Mouse (Mus musculus) cerebellum, adult 2 months (tissue): ENCODE results near the gene Smarcd1. TPM values are rescaled to one million over a fixed set of nuclear protein-coding genes. Genes with fewer than 3 reads are reported as not detected.
A peak's percentile ranks its signal among the peaks of the same experiment; 100 is the strongest.

ENCODE experiments used
- DNase-seq, 2 experiments: peaks; one replicate each; pipeline ENCODE4 v3.0.0; 2021
- H3K27ac ChIP-seq: fragments of 200-500 bp; 2 replicates; pipeline ENCODE4 v1.5.1; 2012; ENCODE audit warnings: low read length, control low read depth, inconsistent platforms; ENCODE audit not compliant: insufficient read depth
- H3K27me3 ChIP-seq: fragments of 200-500 bp; 2 replicates; pipeline ENCODE4 v1.6.1; 2012; ENCODE audit warnings: inconsistent platforms, mild to moderate bottlenecking, low read length, moderate library complexity; ENCODE audit not compliant: control insufficient read depth, insufficient read depth
- H3K4me1 ChIP-seq: fragments of 200-500 bp; 2 replicates; pipeline ENCODE4 v1.6.1; 2011; ENCODE audit warnings: low read length; ENCODE audit not compliant: control insufficient read depth, insufficient read depth
- H3K4me3 ChIP-seq: fragments of 200-500 bp; replicated peaks from 2 replicates; pipeline ENCODE3; 2011; ENCODE audit warnings: mild to moderate bottlenecking, low read depth, low read length, control low read depth; ENCODE audit not compliant: insufficient read depth
- CTCF ChIP-seq: fragments of 200-500 bp; IDR thresholded peaks from 2 replicates; pipeline ENCODE4 v1.5.1; 2011; ENCODE audit warnings: low read depth, mild to moderate bottlenecking, control low read depth, low read length, moderate library complexity, borderline replicate concordance; ENCODE audit not compliant: insufficient read depth
- POLR2A ChIP-seq: fragments of 200-500 bp; IDR thresholded peaks from 2 replicates; pipeline ENCODE4 v1.6.1; 2011; ENCODE audit warnings: low read length, control low read depth, borderline replicate concordance; ENCODE audit not compliant: insufficient read depth
- WGBS: fragments of 180-500 bp; shearing (Covaris S2); methylation state at CpG from one replicate; pipeline ENCODE4 v1.1.7; 2018; 5-methylcytosine and 5-hydroxymethylcytosine counted together
- polyA plus RNA-seq: library from polyadenylated mRNA; depleted of rRNA; stranded (reverse); fragments of >200 nt; gene quantifications from 2 replicates; pipeline ENCODE4 v1.2.3, GENCODE M21; 2012

Gene Smarcd1
- polyA plus RNA-seq, 1 experiment = 82.3 TPM

- TF ChIP-seq CTCF = no peak
- TF ChIP-seq POLR2A = no peak
- H3K27me3 ChIP-seq = no peaks in the 10 kb centered on the region
- peak overlapping the region; percentile 18; the same call in 1 of the 2 replicates for H3K27ac ChIP-seq
- DNase-seq = peak; percentile 58 to 59
- H3K4me3 ChIP-seq = peak overlapping the region; percentile 47
- WGBS = 14% methylated on average over 14 of the region's 14 CpGs
- peaks cover 55% of the 10 kb centered on the region for H3K4me1 ChIP-seq
Observed at GRCm38 (mm10) chr15:99671783-99672182, 30.1 kb upstream of the Smarcd1 start.

GRCm38 (mm10) chr15:99674866-99675265 is 27.1 kb upstream of the Smarcd1 start:
- WGBS = 7% methylated on average over 3 of the region's 3 CpGs
- DNase-seq = peak; percentile 66 to 67
- Histone ChIP-seq H3K27me3 (no peaks in the 10 kb centered on the region), H3K27ac (0 out of 2 replicates have a peak overlapping the region, but pooled peaks have one; percentile 17), H3K4me3 (peak overlapping the region; percentile 20), H3K4me1 (peaks cover 56% of the 10 kb centered on the region)
- TF ChIP-seq POLR2A (no peak), CTCF (no peak)

GRCm38 (mm10) chr15:99677089-99677488 is 24.8 kb upstream of the Smarcd1 start:
- no peaks in the 10 kb centered on the region for H3K27me3 ChIP-seq
- H3K4me3 ChIP-seq = no peak overlapping the region
- WGBS = 18% methylated on average over 8 of the region's 8 CpGs
- H3K4me1 ChIP-seq = peaks cover 50% of the 10 kb centered on the region
- TF ChIP-seq POLR2A (no peak), CTCF (no peak)
- H3K27ac ChIP-seq = no peak overlapping the region
- DNase-seq = peak in 1 of 2 experiments; percentile 40

GRCm38 (mm10) chr15:99678063-99678800 is 23.7 kb upstream of the Smarcd1 start:
- WGBS = 45% methylated on average over 13 of the region's 13 CpGs
- Histone ChIP-seq H3K4me1 (peaks cover 39% of the 10 kb centered on the region), H3K27ac (no peak overlapping the region), H3K27me3 (no peaks in the 10 kb centered on the region), H3K4me3 (no peak overlapping the region)
- peak in 1 of 2 experiments; percentile 48 for DNase-seq
- TF ChIP-seq CTCF (no peak; the same call in 1 of the 2 replicates), POLR2A (no peak)

GRCm38 (mm10) chr15:99679008-99679407 is 22.9 kb upstream of the Smarcd1 start:
- Histone ChIP-seq H3K4me3 (no peak overlapping the region), H3K27me3 (no peaks in the 10 kb centered on the region), H3K4me1 (peaks cover 32% of the 10 kb centered on the region), H3K27ac (no peak overlapping the region)
- no peak for TF ChIP-seq CTCF
- TF ChIP-seq POLR2A = no peak
- 87% methylated on average over 7 of the region's 7 CpGs for WGBS
- no peak for DNase-seq

- TF ChIP-seq CTCF (peak; percentile 50; the same call in 1 of the 2 replicates), POLR2A (no peak)
- WGBS = 98% methylated on average over 7 of the region's 7 CpGs
- peak in 1 of 2 experiments; percentile 40 for DNase-seq
- H3K27ac ChIP-seq = no peak overlapping the region
- no peak overlapping the region for H3K4me3 ChIP-seq
- H3K4me1 ChIP-seq = peaks cover 8% of the 10 kb centered on the region
- no peaks in the 10 kb centered on the region for H3K27me3 ChIP-seq
Observed at GRCm38 (mm10) chr15:99682880-99683279, 19.0 kb upstream of the Smarcd1 start.

- no peak for DNase-seq
- WGBS = 95% methylated on average over 5 of the region's 5 CpGs
- TF ChIP-seq POLR2A (no peak), CTCF (no peak)
- Histone ChIP-seq H3K4me3 (no peak overlapping the region), H3K4me1 (peaks cover 14% of the 10 kb centered on the region), H3K27me3 (no peaks in the 10 kb centered on the region), H3K27ac (no peak overlapping the region)
Observed at GRCm38 (mm10) chr15:99684156-99684555, 17.8 kb upstream of the Smarcd1 start.

GRCm38 (mm10) chr15:99688712-99689111 is 13.2 kb upstream of the Smarcd1 start:
- H3K27me3 ChIP-seq = no peaks in the 10 kb centered on the region
- 3% methylated on average over 4 of the region's 4 CpGs for WGBS
- TF ChIP-seq POLR2A (no peak), CTCF (peak; percentile 96)
- peaks cover 21% of the 10 kb centered on the region for H3K4me1 ChIP-seq
- H3K27ac ChIP-seq = 0 out of 2 replicates have a peak overlapping the region, but pooled peaks have one; percentile 1
- peak overlapping the region; percentile 9 for H3K4me3 ChIP-seq
- DNase-seq = peak; percentile 80
